Mouse (Mus musculus): ENCODE results near the gene Efnb3. TPM values are rescaled to one million over a fixed set of nuclear protein-coding genes. Genes with fewer than 3 reads are reported as not detected.
"Not testable (repeated sequence)": the region's sequence is repeated elsewhere in the genome, so short reads cannot be mapped to it uniquely, and the experiment has no call there.

Efnb3 gene
- polyA plus RNA-seq, 1 experiment from 2014 or later = 87.4 TPM

DNA sequence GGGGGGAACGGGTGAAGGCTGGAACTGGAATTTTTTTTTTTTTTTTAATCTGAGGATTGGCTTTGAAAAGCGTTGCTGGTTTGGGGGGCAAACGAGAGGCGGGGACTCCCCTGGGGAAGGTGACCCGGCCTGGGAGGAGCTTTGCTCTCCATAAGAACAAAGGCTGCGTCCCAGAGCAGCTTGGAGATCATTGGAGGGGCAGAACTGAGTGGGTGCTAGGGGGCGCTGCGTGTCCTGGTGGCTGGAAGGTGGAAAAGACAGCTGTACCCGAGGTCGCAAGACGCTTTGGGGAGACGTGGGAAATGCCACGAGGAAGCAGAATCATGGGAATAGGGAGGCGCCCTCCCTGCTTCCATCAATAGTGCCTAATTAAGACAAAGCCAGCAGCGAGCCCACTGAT lies 12.9 kb downstream of the Efnb3 start:
- peak overlapping the region; percentile 76 for H3K9ac ChIP-seq
- ATAC-seq (ENCODE audit: insufficient number of reproducible peaks, low FRiP score) = no peak; the same call in 1 of the 2 replicates
- H3K4me1 ChIP-seq (replicated peaks) = peaks cover 20% of the 10 kb centered on the region
- H3K36me3 ChIP-seq = no peaks in the 10 kb centered on the region
- H3K4me3 ChIP-seq = peak overlapping the region; percentile 55
- 6% methylated on average over 15 of the region's 15 CpGs for WGBS
- peak overlapping the region; percentile 99 for H3K4me2 ChIP-seq
- 0 out of 2 replicates have a peak, but pooled peaks cover 3% of the 10 kb centered on the region for H3K9me3 ChIP-seq (replicated peaks)
- H3K27me3 ChIP-seq (replicated peaks) = peaks cover 28% of the 10 kb centered on the region
- H3K27ac ChIP-seq (ENCODE audit: poor library complexity, severe bottlenecking) = peak overlapping the region; percentile 63

DNA sequence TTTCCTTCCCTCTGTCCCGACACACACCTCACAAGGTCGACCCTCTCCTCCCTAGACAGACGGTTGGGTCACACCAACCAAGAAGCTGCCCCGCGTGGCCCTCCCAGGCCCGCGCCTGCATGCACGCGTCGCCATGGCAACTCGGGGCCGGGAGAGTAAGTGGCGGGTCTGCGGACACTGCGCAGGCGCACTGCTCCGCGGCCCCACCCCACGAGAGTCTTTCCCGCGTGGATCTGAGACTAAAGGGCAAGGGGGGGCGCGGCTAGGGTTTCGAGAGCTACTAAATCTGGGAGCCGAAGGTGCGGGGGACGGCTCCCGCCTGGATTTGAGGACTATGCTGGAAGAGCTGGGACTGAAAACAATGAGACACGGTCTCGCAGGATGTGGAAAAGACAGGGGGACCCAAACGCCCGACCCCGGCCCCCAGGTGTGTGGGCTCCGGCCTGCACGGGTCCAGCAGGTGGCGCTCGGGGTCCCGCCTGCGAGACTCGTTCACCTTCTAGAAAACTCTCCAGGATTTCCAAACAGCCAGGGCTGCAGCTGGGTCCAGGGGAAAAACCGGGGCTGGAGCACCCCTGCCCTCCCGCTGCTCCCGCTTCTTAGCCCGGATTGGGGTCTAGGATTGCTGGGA lies 13.5 kb downstream of the Efnb3 start:
- Histone ChIP-seq H3K4me3 (peak overlapping the region; percentile 55), H3K36me3 (no peaks in the 10 kb centered on the region), H3K9ac (peak overlapping the region; percentile 76), H3K27me3 (replicated peaks) (peaks cover 28% of the 10 kb centered on the region), H3K4me1 (replicated peaks) (peaks cover 20% of the 10 kb centered on the region), H3K27ac (ENCODE audit: poor library complexity, severe bottlenecking) (peak overlapping the region; percentile 63), H3K4me2 (peak overlapping the region; percentile 99), H3K9me3 (replicated peaks) (no peaks in the 10 kb centered on the region)
- peak; percentile 64 for ATAC-seq (ENCODE audit: insufficient number of reproducible peaks, low FRiP score)
- WGBS = 1% methylated on average over 44 of the region's 44 CpGs

DNA sequence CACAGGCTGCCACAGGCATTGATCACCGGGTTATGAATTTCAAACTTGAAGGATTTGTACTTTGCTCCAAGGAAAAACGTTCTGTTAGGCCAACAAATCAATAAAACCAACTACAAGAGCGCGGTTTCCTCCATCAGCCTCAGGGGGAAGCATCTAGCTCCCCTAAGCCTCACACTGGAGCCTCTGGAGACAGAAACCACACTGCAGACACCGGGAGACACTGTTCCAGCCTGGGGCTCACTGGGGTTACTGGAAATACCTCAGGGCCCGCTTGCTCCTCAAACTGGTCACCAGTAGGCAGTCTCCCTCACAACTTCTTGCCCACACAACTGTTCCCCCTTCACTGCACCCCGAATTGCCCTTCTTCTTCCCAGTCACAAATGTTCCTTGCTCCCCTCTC lies 14.0 kb downstream of the Efnb3 start:
- 22% methylated on average over 7 of the region's 7 CpGs for WGBS
- no peaks in the 10 kb centered on the region for H3K36me3 ChIP-seq
- H3K27me3 ChIP-seq (replicated peaks) = peaks cover 28% of the 10 kb centered on the region
- peak overlapping the region; percentile 63; the same call in 1 of the 2 replicates for H3K27ac ChIP-seq (ENCODE audit: poor library complexity, severe bottlenecking)
- H3K4me1 ChIP-seq (replicated peaks) = peaks cover 20% of the 10 kb centered on the region
- peak overlapping the region; percentile 99 for H3K4me2 ChIP-seq
- peak overlapping the region; percentile 55 for H3K4me3 ChIP-seq
- 0 out of 2 replicates have a peak, but pooled peaks cover 1% of the 10 kb centered on the region for H3K9me3 ChIP-seq (replicated peaks)
- ATAC-seq (ENCODE audit: insufficient number of reproducible peaks, low FRiP score) = no peak
- H3K9ac ChIP-seq = peak overlapping the region; percentile 76

DNA sequence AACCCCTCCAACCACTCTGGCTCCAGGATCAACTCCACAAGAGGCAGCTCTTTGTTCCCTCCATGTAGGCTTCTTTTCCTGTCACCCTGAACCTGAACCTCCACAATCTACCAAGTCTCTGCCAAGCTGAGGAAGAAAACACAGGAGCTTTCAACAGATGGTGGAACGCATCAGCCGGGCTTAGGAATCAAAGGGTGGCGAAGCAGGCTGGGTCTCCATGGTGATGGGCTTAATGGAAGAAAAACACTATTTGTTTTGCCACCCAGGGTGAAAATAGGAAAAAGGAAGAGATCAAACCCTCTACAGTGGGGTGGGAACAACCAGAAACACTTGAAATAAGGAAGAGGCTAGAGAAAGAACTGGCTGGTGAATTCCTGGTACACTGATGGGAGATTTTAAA lies 16.4 kb downstream of the Efnb3 start:
- WGBS = 42% methylated on average over 3 of the region's 3 CpGs
- H3K36me3 ChIP-seq = no peaks in the 10 kb centered on the region
- no peak overlapping the region for H3K27ac ChIP-seq (ENCODE audit: poor library complexity, severe bottlenecking)
- 0 out of 2 replicates have a peak, but pooled peaks cover 2% of the 10 kb centered on the region for H3K9me3 ChIP-seq (replicated peaks)
- no peak overlapping the region for H3K4me3 ChIP-seq
- H3K4me2 ChIP-seq = no peak overlapping the region
- no peak overlapping the region for H3K9ac ChIP-seq
- H3K27me3 ChIP-seq (replicated peaks) = peaks cover 11% of the 10 kb centered on the region
- no peak for ATAC-seq (ENCODE audit: insufficient number of reproducible peaks, low FRiP score)
- peaks cover 14% of the 10 kb centered on the region for H3K4me1 ChIP-seq (replicated peaks)

DNA sequence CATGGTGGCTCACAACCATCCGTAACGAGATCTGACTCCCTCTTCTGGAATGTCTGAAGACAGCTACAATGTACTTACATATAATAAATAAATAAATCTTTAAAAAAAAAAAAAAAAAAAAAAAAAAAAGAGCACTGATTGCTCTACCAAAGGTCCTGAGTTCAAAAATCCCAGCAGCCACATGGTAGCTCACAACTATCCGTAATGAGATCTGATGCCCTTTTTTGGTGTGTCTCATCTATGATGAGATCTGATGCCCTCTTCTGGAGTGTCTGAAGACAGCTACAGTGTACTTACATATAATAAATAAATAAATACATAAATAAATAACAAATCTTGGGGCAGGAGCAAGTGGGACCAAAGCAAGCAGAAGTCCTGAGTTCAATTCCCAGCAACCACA lies 18.3 kb downstream of the Efnb3 start:
- H3K27ac ChIP-seq (ENCODE audit: poor library complexity, severe bottlenecking); H3K4me3 ChIP-seq; ATAC-seq (ENCODE audit: insufficient number of reproducible peaks, low FRiP score); H3K36me3 ChIP-seq; H3K4me1 ChIP-seq (replicated peaks); H3K9me3 ChIP-seq (replicated peaks); H3K27me3 ChIP-seq (replicated peaks); H3K9ac ChIP-seq; H3K4me2 ChIP-seq: not testable (repeated sequence)
- WGBS = 68% methylated on average over 3 of the region's 3 CpGs

DNA sequence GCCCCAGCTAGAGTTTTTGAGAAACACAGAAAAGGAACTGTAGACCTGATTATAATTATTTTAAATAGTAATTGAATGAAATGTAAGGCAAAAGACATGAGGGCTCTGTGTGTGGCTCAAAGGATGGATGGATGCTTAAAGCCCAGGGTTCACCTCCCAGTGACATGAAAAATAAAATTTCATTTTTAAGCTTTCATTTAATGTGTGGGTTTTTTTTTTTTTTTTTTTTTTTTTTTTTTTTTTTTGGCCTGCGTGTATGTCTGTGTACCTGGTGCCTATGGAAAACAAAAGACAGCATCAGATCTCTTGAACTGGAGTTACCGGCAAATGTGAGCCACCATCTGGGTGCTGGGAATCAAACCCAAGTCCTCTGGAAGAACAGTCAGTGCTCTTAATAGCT lies 19.3 kb downstream of the Efnb3 start:
- no peak overlapping the region for H3K9ac ChIP-seq
- WGBS = 88% methylated on average over 2 of the region's 2 CpGs
- no peak for ATAC-seq (ENCODE audit: insufficient number of reproducible peaks, low FRiP score)
- no peaks in the 10 kb centered on the region for H3K36me3 ChIP-seq
- no peak overlapping the region for H3K27ac ChIP-seq (ENCODE audit: poor library complexity, severe bottlenecking)
- no peak overlapping the region for H3K4me2 ChIP-seq
- no peak overlapping the region for H3K4me3 ChIP-seq
- no peaks in the 10 kb centered on the region for H3K27me3 ChIP-seq (replicated peaks)
- no peaks in the 10 kb centered on the region for H3K4me1 ChIP-seq (replicated peaks)
- 0 out of 2 replicates have a peak, but pooled peaks cover 2% of the 10 kb centered on the region for H3K9me3 ChIP-seq (replicated peaks)

DNA sequence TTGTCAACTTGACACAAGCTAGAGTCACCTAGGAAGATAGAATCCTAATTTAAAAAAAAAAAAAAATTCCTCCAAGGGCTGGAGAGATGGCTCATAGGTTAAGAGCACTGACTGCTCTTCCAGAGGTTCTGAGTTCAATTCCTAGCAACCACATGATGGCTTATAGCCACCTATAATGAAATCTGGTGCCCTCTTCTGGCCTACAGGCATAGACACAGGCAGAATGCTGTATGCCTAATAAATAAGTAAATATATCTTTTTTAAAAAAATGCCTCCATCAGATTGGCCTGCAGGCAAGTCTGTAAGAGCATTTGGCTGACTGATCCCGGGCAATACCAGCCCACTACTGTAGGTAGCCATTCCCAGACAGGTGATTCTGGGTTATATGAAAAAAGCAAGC lies 25.0 kb downstream of the Efnb3 start:
- WGBS = 65% methylated on average over 1 of the region's 1 CpGs
- no peak for ATAC-seq (ENCODE audit: insufficient number of reproducible peaks, low FRiP score)
- H3K4me2 ChIP-seq = no peak overlapping the region
- H3K9me3 ChIP-seq (replicated peaks) = no peaks in the 10 kb centered on the region
- H3K4me3 ChIP-seq = no peak overlapping the region
- no peak overlapping the region for H3K9ac ChIP-seq
- H3K4me1 ChIP-seq (replicated peaks) = no peaks in the 10 kb centered on the region
- no peaks in the 10 kb centered on the region for H3K36me3 ChIP-seq
- H3K27ac ChIP-seq (ENCODE audit: poor library complexity, severe bottlenecking) = no peak overlapping the region
- no peaks in the 10 kb centered on the region for H3K27me3 ChIP-seq (replicated peaks)

DNA sequence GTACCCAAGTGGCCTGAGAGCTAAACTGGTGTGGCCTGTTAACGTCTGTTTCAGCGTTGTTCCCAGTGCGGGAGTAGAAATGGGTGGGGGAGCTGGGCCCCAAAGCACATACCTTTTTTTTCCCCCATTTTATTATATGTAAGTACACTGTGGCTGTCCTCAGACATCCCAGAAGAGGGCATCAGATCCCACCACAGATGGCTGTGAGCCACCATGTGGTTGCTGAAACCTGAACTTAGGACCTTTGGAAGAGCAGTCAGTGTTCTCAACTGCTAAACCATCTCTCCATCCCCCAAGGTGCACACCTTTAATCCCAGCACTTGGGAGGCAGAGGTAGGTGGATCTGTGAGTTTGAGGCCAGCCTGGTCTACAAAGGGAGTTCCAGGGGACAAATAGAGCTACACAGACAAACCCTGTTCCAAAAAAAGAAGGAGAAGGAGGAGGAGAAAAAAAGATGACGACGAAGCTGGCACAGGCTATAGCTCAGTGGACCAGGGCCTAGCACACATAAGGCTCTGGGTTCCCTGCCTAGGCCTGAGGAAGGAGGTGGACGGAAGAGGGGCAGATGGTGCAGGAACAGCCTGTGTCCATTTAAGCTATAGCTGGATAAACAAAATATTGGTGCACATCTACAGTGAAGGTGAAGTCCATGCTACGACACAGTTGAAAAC lies 27.4 kb downstream of the Efnb3 start:
- Histone ChIP-seq H3K27ac (ENCODE audit: poor library complexity, severe bottlenecking) (no peak overlapping the region), H3K4me3 (no peak overlapping the region), H3K9ac (no peak overlapping the region), H3K9me3 (replicated peaks) (no peaks in the 10 kb centered on the region), H3K4me1 (replicated peaks) (no peaks in the 10 kb centered on the region), H3K27me3 (replicated peaks) (peaks cover 10% of the 10 kb centered on the region), H3K36me3 (no peaks in the 10 kb centered on the region), H3K4me2 (no peak overlapping the region)
- no peak for ATAC-seq (ENCODE audit: insufficient number of reproducible peaks, low FRiP score)
- WGBS = 77% methylated on average over 7 of the region's 7 CpGs

DNA sequence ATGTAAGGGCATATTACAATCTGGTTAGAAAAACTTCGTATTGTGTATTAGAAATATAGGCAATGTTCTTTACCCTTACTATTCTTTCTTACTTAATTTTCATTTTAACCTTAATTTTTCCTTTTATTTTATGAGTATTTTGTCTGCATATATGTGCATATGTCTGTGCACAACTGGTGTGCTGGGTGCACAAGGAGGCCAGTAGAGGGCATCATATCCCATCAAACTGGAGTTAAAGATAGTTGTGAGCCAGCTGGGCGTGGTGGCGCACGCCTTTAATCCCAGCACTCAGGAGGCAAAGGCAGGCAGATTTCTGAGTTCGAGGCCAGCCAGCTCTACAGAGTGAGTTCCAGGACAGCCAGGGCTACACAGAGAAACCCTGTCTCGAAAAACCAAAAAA lies 29.2 kb downstream of the Efnb3 start:
- H3K27ac ChIP-seq (ENCODE audit: poor library complexity, severe bottlenecking); H3K9ac ChIP-seq; H3K9me3 ChIP-seq (replicated peaks); H3K4me2 ChIP-seq; ATAC-seq (ENCODE audit: insufficient number of reproducible peaks, low FRiP score); H3K4me3 ChIP-seq; H3K4me1 ChIP-seq (replicated peaks); H3K36me3 ChIP-seq: not testable (repeated sequence)
- peaks cover 13% of the 10 kb centered on the region for H3K27me3 ChIP-seq (replicated peaks)
- 84% methylated on average over 6 of the region's 6 CpGs for WGBS

DNA sequence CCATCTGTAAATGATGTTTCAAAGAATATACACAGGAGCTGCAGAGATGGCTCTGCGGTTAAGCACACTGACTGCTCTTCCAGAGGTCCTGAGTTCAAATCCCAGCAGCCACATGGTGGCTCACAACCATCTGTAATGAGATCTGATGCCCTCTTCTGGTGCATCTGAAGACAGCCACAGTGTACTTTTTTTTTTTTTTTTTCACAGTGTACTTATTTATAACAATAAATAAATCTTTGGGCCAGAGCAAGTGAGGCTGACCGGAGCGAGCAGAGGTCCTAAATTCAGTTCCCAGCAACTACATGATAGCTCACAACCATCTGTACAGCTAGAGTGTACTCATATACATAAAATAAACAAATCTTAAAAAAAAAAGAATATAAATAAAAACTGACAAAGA lies 29.7 kb downstream of the Efnb3 start:
- H3K27me3 ChIP-seq (replicated peaks) = peaks cover 13% of the 10 kb centered on the region
- H3K9ac ChIP-seq; ATAC-seq (ENCODE audit: insufficient number of reproducible peaks, low FRiP score); H3K4me3 ChIP-seq; H3K9me3 ChIP-seq (replicated peaks); H3K4me2 ChIP-seq; H3K36me3 ChIP-seq; H3K27ac ChIP-seq (ENCODE audit: poor library complexity, severe bottlenecking); H3K4me1 ChIP-seq (replicated peaks): not testable (repeated sequence)
- 87% methylated on average over 3 of the region's 3 CpGs for WGBS

DNA sequence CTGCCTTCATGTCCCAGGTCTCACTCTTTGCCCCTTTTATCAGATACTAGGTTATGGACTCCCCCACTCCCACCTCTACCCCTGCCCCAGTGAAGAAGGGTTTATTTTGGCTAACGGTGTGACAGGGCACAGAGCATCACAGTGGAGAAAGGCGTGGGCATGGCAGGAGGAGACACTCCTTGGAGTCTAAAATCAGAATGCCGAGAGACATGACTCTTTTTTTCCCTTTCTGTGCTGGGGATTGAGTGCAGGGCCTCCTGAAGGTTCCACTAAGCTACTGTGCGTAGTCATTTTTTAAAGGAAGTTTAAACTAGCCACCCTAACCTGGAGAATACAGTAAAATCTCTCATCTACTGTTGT lies 32.0 kb downstream of the Efnb3 start:
- no peaks in the 10 kb centered on the region for H3K9me3 ChIP-seq (replicated peaks)
- H3K9ac ChIP-seq = no peak overlapping the region
- H3K36me3 ChIP-seq = no peaks in the 10 kb centered on the region
- no peak for ATAC-seq (ENCODE audit: insufficient number of reproducible peaks, low FRiP score)
- H3K4me2 ChIP-seq = peak overlapping the region; percentile 73; the same call in 1 of the 2 replicates
- H3K27ac ChIP-seq (ENCODE audit: poor library complexity, severe bottlenecking) = no peak overlapping the region
- H3K4me1 ChIP-seq (replicated peaks) = peaks cover 3% of the 10 kb centered on the region; the same call in 1 of the 2 replicates
- 79% methylated on average over 4 of the region's 4 CpGs for WGBS
- no peak overlapping the region for H3K4me3 ChIP-seq
- peaks cover 13% of the 10 kb centered on the region for H3K27me3 ChIP-seq (replicated peaks)
